Mouse (Mus musculus) embryonic facial prominence, embryonic 11.5 days (tissue): Measurements from ENCODE around the gene Prkd1. TPM values are rescaled to one million over a fixed set of nuclear protein-coding genes. Genes with fewer than 3 reads are reported as not detected.

Experiments used
- ATAC-seq: fragments of 200-750 bp; cut with Nextera tagmentation; replicated peaks from 2 replicates; pipeline ENCODE4 v1.8.0; 2017; ENCODE audit warnings: low read depth; ENCODE audit not compliant: insufficient number of reproducible peaks, low FRiP score, low TSS enrichment
- DNase-seq: peaks from one replicate; pipeline ENCODE4 v3.0.0-alpha.2; 2015; ENCODE audit warnings: low spot score
- H3K27ac ChIP-seq: fragments of 300-500 bp; sonication (generic); replicated peaks from 2 replicates; pipeline ENCODE4 v1.5.1; 2014; ENCODE audit warnings: mild to moderate bottlenecking, low read depth, low read length, control low read depth
- H3K27me3 ChIP-seq: fragments of 300-500 bp; sonication (generic); 2 replicates; pipeline ENCODE4 v1.6.1; 2014; ENCODE audit warnings: mild to moderate bottlenecking, low read length, moderate library complexity, mixed read lengths; ENCODE audit not compliant: control insufficient read depth, insufficient read depth
- H3K36me3 ChIP-seq: fragments of 300-500 bp; sonication (generic); replicated peaks from 2 replicates; pipeline ENCODE4 v1.6.1; 2014; ENCODE audit warnings: low read depth, mild to moderate bottlenecking, low read length, moderate library complexity, mixed read lengths; ENCODE audit not compliant: control insufficient read depth, insufficient read depth
- H3K4me1 ChIP-seq: fragments of 300-500 bp; sonication (generic); 2 replicates; pipeline ENCODE4 v1.6.1; 2014; ENCODE audit warnings: low read length, mixed read lengths; ENCODE audit not compliant: control insufficient read depth, insufficient read depth
- H3K4me2 ChIP-seq: fragments of 300-500 bp; sonication (generic); 2 replicates; pipeline ENCODE4 v1.6.1; 2014; ENCODE audit warnings: low read depth, mild to moderate bottlenecking, control low read depth, low read length, moderate library complexity
- H3K4me3 ChIP-seq: fragments of 300-500 bp; sonication (generic); 2 replicates; pipeline ENCODE4 v1.5.1; 2014; ENCODE audit warnings: low read depth, low read length, control low read depth
- H3K9ac ChIP-seq: fragments of 300-500 bp; sonication (generic); replicated peaks from 2 replicates; pipeline ENCODE4 v1.6.1; 2014; ENCODE audit warnings: mild to moderate bottlenecking, control low read depth, low read length
- H3K9me3 ChIP-seq: fragments of 300-500 bp; sonication (generic); replicated peaks from 2 replicates; pipeline ENCODE4 v1.6.1; 2016; ENCODE audit warnings: mild to moderate bottlenecking, low read length, inconsistent platforms, mixed read lengths; ENCODE audit not compliant: control insufficient read depth
- WGBS: fragments of 180-500 bp; shearing (Covaris S2); extraction: QIAGEN DNeasy Blood & Tissue Kit; methylation state at CpG from one replicate; pipeline ENCODE4 v1.1.7; 2014; 5-methylcytosine and 5-hydroxymethylcytosine counted together
- polyA plus RNA-seq: library from polyadenylated mRNA; unstranded; fragments of >200 nt; fragmentation: Nextera tagmentation; extraction: Ambion mirVana; gene quantifications from 2 replicates; pipeline ENCODE4 v1.2.1, GENCODE M21; 2014

Gene Prkd1
- polyA plus RNA-seq, 1 experiment from 2014 or later, result 7.3 TPM

- no peaks in the 10 kb centered on the region for H3K9me3 ChIP-seq
- ATAC-seq (no peak), DNase-seq (no peak)
- WGBS, result 67% methylated on average over 2 of the region's 2 CpGs
- no peak overlapping the region for H3K4me2 ChIP-seq
- H3K27me3 ChIP-seq, result no peaks in the 10 kb centered on the region
- no peak overlapping the region for H3K9ac ChIP-seq
- no peaks in the 10 kb centered on the region for H3K4me1 ChIP-seq
- H3K36me3 ChIP-seq, result no peaks in the 10 kb centered on the region
- H3K4me3 ChIP-seq, result no peak overlapping the region
- H3K27ac ChIP-seq, result no peak overlapping the region
These were observed 352.8 kb downstream of the Prkd1 start for GRCm38 (mm10) chr12:50296067-50296466.

- no peak overlapping the region for H3K4me2 ChIP-seq
- H3K27ac ChIP-seq, result no peak overlapping the region
- no peaks in the 10 kb centered on the region for H3K36me3 ChIP-seq
- H3K9me3 ChIP-seq, result no peaks in the 10 kb centered on the region
- no peak overlapping the region for H3K4me3 ChIP-seq
- ATAC-seq (no peak), DNase-seq (no peak)
- H3K9ac ChIP-seq, result no peak overlapping the region
- no peaks in the 10 kb centered on the region for H3K27me3 ChIP-seq
- H3K4me1 ChIP-seq, result no peaks in the 10 kb centered on the region
- WGBS, result 56% methylated on average over 2 of the region's 2 CpGs
These were observed 353.3 kb downstream of the Prkd1 start for GRCm38 (mm10) chr12:50295549-50295948.

DNA sequence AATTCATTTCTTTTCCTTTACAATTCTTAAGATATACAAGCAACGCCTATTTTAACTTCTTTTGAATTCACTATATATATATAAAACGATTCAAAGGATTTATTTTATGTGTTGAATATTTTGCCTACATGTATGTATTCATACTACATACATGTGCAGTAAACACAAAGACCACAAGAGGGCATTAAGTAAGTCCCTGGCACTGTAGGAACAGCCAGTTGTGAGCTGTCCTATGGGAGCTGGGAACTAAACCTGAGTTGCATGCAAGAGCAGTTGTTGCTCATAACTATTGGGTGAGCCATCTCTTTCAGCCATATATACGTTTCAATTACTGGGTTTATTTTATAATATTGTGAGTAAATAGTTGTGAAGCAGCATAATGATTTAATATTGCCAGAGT lies 356.1 kb downstream of the Prkd1 start:
- ATAC-seq (no peak), DNase-seq (peak; percentile 39)
- no peaks in the 10 kb centered on the region for H3K9me3 ChIP-seq
- H3K9ac ChIP-seq, result no peak overlapping the region
- H3K4me1 ChIP-seq, result no peaks in the 10 kb centered on the region
- H3K27ac ChIP-seq, result no peak overlapping the region
- 70% methylated on average over 3 of the region's 3 CpGs for WGBS
- H3K4me2 ChIP-seq, result no peak overlapping the region
- H3K4me3 ChIP-seq, result no peak overlapping the region
- no peaks in the 10 kb centered on the region for H3K27me3 ChIP-seq
- H3K36me3 ChIP-seq, result no peaks in the 10 kb centered on the region
